Mouse (Mus musculus) c-Kit-positive CD71-negative TER-119-negative erythroid progenitor cells, embryonic 14.5 days (primary cell): Measurements from ENCODE around the gene Hoxd3.

Source experiments
- DNase-seq: peaks from one replicate; pipeline ENCODE4 v3.0.0-alpha.2; 2013; ENCODE audit warnings: low read depth

Hoxd3 gene

GRCm38 (mm10) chr2:74692808-74693431 lies 18.8 kb upstream of the Hoxd3 start:
- DNase-seq, result no peak

DNA sequence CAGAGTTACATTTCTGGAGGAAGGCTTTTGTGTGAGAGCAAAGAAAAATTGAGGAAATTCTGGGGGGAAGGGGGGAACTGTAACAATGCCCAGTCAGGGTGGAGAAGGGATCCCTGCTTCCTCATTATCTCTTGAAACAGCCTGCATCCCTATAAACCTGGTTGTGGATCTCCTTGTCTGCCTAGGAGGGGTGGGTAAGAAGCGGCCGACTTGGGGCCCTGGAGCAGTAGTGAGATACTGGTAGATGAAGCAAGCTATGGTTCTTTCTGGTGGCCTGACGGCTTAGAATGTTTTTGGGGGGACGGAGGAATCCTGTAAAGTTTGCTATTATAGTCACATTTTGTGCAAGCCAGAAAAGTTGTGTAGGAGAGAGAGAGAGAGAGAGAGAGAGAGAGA lies 18.3 kb upstream of the Hoxd3 start:
- DNase-seq, result no peak

GRCm38 (mm10) chr2:74694066-74694465 lies 17.7 kb upstream of the Hoxd3 start:
- DNase-seq, result peak; percentile 44

DNA sequence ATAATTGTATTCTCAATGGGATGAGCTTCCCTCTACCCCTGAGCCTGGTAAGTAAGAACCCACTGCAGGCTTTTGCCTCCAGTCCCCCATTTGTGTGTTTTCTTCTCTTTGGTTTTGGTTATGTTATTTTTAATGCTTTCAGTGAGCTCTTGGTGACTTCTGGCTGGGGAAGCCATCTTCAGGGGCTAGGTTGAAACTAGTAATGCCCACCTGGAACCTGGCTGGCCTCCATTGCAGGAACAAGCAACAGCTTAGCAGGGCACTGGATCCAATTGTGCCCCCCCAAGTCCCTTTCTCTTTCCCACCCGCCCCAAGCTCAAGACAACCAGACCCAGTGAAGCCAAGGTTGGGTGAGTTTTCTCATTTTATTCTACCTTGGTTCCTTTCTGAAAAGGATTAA lies 16.3 kb upstream of the Hoxd3 start:
- DNase-seq, result no peak

DNA sequence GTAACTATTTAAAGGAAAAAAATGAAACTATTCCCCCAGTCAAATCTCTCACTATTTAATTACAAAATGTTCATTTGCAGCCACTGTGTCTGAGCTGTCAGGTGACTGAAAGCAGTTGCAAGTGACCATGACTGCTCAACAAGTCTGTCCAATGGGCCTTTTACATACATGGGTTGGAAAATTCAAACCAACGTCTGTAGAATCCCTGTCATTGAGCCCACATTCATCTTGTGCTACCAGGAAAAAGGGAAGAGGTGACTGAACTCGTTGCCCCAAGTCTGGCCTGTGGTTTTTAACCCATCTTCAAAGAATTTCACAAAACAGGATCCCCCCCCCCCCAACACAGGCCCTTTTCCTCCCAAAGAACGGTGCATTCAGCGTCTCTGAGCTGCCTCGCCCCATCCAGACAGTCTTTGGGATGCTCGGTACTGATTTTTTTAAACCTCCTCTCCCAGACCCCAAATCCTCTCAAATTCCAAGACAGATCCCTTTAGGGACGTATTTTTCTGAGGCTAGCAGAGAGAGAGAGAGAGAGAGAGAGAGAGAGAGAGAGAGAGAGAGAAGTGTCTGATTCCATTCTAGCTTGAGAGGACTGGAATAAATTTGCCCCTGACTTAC lies 15.8 kb upstream of the Hoxd3 start:
- DNase-seq, result no peak

GRCm38 (mm10) chr2:74696442-74697335 lies 15.0 kb upstream of the Hoxd3 start:
- no peak for DNase-seq

DNA sequence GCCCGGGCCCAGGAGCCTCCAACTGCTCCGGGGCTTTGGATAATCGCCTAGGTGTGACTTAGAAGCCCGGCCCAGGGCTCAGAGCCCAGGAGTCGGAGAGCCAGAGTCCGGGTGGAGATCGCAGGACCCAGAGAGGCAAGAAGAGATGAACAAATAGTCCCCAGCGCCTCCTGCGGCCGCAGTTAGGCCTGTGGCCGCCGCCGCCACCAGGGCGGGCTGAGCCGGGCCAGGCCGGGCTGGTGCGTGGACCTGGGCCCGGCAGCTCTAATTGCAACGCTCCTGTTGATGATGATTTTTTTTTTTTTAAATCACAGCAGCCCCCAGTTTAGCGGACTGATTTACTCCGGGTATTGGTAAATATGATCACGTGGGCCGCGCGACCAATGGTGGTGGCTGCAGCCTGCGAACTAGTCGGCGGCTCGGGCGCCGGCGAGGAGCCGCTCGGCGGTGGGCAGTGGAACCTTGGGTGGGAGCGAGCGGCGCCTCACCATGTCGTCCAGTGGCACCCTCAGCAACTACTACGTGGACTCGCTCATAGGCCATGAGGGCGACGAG lies 14.1 kb upstream of the Hoxd3 start, which contains the start of gene Hoxd9:
Hoxd9 (plus strand) TSS at position 161 of the 555 bp plus-strand sequence.
- DNase-seq, result no peak

DNA sequence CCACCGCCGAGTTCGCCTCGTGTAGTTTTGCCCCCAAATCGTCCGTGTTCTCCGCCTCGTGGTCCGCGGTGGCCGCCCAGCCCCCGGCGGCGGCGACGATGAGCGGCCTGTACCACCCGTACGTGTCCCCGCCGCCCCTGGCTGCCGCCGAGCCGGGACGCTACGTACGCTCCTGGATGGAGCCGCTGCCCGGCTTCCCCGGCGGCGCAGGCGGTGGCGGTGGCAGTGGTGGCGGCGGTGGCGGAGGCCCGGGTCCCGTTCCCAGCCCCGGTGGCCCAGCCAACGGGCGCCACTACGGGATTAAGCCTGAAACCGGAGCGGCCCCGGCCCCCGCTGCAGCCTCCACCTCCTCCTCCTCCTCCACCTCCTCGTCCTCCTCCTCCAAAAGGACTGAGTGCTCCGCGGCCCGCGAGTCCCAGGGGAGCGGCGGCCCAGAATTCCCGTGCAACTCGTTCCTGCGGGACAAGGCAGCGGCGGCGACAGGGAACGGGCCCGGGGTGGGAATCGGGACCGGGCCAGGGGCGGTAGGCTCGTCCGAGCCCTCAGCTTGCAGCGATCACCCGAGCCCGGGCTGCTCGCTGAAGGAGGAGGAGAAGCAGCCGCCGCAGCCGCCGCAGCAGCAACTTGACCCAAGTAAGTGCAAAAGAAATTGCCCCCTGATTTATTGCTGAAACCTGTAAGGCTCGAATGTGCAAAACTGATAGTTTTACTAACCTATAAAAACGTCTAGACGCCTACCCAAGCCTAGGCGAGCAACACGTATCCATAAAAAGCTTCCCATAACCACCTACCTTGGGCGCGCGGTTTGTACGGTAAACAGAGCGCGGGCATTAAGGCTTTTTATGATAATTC lies 13.3 kb upstream of the Hoxd3 start:
- no peak for DNase-seq

DNA sequence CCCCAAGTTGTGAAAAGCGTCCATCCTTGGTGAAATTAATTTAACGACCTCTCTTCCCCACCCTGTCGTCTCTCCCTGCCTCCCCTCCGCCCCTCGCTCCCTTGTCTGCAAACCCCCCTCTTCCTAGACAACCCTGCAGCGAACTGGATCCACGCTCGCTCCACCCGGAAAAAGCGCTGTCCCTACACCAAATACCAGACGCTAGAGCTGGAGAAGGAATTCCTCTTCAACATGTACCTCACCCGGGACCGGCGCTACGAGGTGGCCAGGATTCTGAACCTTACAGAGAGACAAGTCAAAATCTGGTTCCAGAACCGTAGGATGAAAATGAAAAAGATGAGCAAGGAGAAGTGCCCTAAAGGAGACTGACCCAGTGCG lies 12.7 kb upstream of the Hoxd3 start:
- no peak for DNase-seq

DNA sequence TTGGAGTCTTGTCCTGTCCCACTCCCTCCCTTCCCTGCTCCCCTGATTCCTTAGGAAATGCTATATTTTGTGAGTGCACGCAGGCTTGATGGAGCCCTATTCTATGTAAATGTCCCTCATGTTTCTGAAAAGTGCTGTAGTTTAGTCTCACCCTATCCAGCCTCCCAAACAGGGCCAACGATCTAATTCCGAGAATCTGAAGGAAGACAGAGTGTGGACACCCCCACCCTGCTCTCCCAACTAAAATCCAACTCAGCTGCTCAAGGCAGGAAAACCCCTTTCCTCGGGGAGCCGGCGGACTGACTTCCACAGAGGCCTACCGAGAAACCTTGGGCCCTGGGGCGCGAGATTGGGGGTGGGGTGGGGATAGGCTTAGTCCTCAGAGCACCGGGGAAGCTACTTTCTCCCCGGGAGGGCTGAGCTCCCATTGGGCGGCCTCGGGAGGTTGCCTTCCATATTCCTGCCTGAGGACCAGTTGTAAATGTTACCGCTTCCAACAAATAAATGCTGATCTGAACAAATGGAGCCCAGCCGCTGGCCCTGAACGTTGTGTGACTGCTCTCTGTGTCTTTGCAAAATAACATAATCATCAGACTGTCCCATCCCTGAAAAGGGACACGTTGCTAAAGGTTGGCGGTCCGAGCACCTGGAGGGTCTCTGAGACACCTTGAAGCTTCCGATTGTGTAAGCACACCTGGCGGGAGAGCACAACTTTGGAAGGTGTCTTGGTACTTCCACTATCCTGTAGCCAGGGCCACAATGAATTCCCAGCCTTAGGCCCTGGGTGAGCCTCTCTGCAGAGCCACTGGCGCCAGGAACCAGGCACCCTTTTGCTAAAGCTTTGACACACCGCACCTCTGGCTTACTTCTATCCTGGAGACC lies 11.8 kb upstream of the Hoxd3 start:
- DNase-seq, result no peak

DNA sequence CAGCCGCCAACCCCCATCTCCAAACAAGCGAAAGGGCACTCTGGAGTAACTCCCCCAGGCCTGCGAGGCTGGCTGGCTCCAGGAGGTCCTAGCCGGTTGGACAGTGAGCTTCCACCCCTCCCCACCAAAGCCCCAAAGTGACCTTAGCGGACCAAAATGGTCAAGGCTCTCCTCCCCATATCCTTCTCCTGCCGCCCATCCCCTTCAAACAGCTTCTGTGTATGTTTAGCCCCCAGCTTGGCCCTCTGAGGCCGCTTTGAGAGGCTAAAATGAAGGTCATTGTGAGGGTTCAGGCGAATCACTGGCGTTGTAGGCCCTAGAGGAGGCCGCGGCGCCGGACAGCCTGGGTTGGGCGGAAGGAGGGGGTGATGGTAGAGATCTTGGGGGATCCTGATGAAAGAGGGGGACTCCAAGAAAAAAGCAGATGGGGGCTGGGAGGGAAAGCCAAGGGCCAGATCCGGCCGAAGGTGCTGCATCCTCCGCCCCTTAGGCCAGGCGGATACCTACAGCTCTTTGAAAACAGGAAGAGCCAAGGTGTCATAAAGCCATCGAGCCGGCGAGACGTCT lies 11.1 kb upstream of the Hoxd3 start:
- no peak for DNase-seq

DNA sequence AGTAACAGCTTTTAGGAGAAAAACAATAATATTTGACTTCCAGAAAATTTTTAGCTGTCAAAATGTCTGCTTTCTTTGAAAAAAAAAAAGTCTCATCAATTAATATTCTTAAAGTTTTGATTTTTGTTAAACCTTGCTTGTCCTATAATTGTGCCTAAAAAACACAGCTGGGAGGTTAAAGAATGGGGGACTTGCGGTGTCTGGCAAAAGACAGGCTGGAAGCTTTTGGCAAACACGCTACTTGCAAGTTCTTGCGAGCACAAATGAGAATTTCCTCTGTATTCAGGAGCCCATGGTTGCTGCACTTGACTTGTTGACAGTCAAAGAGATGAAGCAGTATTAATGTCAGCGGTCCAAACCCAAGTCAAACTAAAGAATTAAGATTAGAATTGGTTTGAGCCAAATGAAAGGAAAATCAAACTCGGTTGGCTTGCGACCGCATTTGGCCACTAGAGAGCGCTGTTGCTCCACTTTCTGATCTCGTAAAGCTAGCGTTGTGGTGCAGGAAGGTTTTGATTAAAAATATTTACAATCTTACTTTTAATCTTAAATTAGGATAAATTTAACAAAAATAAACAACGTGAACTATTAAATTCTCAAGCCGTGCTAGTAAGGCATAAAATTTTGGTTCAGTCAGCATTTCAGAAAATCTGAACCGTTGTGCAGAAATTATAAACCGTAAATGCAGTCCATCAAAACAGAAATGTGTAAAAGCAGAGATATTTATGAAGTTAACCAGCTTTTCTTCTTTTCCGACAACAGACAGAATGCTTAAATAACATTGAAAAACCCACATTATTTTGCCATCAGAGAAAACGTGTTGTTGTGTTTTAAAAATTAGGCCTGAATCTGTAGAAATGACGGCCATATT lies 9.5 kb upstream of the Hoxd3 start:
- DNase-seq, result peak; percentile 51

GRCm38 (mm10) chr2:74702820-74703219 lies 8.9 kb upstream of the Hoxd3 start:
- DNase-seq, result no peak

GRCm38 (mm10) chr2:74703317-74703716 lies 8.4 kb upstream of the Hoxd3 start:
- no peak for DNase-seq

- no peak for DNase-seq
Observed at GRCm38 (mm10) chr2:74703720-74704392, 7.9 kb upstream of the Hoxd3 start.

DNA sequence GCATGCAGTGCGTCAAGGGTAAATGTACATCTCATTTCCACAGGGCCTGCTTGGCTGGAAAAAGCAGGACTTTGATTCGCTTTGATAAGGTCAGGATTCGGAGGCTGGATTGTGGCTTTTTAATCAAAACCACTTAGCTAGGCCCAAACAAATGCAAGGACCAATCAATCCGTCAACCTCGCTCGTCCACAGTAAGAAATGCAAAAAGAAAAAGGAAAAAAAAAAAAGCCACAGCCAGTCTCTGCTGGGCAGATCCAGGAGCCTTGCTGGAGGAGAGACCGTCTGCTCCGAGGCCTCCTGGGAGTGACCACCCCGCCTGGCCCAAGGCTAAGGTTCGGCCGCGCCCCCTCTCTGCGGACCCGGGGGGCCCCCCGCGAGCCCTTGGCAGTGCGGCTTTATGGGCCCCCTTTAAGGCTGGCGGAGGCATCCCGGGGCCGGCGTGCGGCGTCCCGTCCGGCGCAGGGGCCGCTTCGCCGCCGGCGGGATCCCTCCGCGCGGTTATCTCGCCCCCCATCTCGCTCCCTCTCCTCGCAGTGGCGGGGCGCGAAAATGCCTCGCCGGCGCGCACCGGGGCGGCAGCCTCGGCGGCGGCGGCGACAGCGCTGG lies 7.2 kb upstream of the Hoxd3 start, which contains the start of gene Hoxd8:
Hoxd8 (plus strand) TSS at position 223 of the 606 bp plus-strand sequence.
- no peak for DNase-seq

GRCm38 (mm10) chr2:74704999-74705466 lies 6.7 kb upstream of the Hoxd3 start:
- no peak for DNase-seq

DNA sequence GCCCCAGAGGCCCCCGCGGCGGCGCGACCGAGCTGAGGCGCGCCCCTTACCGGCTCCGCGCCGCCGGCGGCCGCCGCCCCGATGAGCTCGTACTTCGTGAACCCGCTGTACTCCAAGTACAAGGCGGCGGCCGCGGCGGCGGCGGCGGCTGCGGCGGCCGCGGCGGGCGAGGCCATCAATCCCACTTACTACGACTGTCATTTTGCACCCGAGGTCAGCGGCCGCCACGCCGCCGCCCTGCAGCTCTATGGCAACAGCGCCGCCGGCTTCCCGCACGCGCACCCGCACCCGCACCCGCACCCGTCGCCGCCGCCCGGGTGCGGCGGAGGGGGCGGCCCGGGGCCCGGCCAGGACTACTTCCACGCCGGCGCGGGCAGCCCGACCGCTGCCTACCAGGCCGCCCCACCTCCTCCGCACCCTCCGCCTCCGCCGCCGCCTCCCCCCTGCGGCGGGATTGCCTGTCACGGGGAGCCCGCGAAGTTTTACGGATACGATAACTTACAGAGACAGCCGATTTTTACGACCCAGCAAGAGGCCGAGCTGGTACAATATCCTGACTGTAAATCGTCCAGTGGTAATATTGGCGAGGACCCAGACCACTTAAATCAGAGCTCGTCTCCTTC lies 6.1 kb upstream of the Hoxd3 start:
- no peak for DNase-seq
